Mouse (Mus musculus) c-Kit-positive CD71-positive TER-119-positive erythroid progenitor cells, embryonic 14.5 days (primary cell): ENCODE results near the gene D630039A03Rik.

ENCODE experiments used
- DNase-seq: peaks from one replicate; pipeline ENCODE4 v3.0.0-alpha.2; 2013; ENCODE audit warnings: low spot score

The D630039A03Rik gene

GRCm38 (mm10) chr4:57916201-57916661 lies at the start of gene D630039A03Rik:
Gene D630039A03Rik, minus strand, starts transcription at chr4:57916297.
- DNase-seq, result no peak

DNA sequence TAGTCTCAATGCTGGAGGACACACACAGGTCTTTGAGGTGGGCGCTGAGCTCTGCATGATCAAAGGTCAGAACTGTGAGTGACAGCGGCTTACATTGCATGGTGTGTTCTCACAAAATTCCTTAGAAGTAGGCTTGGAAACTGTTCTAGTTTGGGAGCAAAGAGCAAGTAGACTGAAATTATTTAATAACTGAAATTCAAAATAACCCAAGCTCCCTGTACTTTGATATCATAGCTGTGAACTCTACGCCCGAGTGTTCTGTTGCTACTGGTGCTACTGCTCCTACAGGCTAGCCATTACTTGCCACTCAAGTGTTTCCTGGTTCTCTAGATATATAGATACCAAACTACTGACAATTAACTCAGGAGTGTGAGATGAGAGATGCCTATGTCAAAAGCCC lies 49.4 kb upstream of the D630039A03Rik start:
- no peak for DNase-seq

DNA sequence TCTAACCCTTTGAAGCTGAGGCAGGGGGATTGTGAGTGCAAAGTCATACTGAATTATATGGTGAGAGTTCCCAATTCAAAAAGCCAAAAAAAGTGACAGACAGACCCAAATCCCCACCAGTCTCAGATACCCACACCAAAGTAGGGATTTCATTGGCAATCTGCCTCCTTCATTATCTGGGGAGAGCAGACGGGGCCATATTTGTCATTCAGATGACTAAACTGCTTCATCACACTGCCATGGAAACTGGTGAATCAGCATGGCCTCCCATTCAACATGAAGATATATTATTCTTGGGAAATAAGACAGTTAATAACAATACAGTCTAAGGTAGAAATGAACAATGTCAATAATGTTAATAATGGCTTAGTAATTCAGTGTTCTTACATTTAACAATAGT lies 48.0 kb upstream of the D630039A03Rik start:
- no peak for DNase-seq

DNA sequence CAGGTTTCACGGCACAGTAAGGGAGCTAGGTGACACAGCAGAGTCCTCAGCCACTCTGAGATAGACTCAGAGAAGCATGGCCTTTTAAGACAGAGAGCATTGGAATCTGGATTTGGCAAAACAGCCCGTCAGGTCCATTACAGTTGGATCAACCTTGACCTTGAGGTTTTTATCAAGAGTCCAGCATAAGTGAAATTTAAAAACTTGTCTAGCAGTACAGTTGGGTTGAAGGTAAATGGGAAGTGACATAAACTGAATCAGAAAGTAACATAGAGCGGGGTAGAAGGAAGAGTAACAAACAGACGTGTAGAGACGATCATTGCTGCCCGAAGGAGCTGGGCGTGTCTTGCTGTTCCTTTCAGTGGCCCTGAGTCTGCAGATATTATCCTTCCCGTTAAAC lies 43.0 kb upstream of the D630039A03Rik start:
- DNase-seq, result no peak

DNA sequence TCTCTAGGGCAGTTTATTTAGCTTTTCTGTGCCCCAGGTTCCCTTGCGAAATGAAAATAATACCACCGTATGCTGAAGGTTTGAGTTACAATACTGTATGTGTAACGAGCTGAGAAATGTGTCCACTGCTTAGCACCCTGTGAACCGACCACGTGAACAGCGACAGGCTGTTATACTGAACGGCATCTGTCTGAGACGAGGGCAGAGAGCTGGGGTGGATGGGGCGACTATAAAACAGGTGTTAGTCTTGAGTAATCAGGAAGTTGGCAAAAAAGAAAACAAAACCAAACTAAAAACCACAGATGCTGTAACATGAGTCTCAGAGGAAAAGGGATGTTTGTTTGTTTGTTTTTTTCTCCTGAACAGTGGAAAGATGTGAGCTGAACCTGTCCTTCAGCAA lies 42.0 kb upstream of the D630039A03Rik start:
- DNase-seq, result no peak

- DNase-seq, result no peak
Measured at GRCm38 (mm10) chr4:57957200-57958085, 41.3 kb upstream of the D630039A03Rik start.

GRCm38 (mm10) chr4:57956029-57956960 lies 40.2 kb upstream of the D630039A03Rik start, which contains the start of gene Txn1:
Gene Txn1, minus strand, starts transcription at chr4:57956411.
- peak; percentile 95 for DNase-seq

GRCm38 (mm10) chr4:57955544-57955958 lies 39.5 kb upstream of the D630039A03Rik start:
- DNase-seq, result peak; percentile 71

DNA sequence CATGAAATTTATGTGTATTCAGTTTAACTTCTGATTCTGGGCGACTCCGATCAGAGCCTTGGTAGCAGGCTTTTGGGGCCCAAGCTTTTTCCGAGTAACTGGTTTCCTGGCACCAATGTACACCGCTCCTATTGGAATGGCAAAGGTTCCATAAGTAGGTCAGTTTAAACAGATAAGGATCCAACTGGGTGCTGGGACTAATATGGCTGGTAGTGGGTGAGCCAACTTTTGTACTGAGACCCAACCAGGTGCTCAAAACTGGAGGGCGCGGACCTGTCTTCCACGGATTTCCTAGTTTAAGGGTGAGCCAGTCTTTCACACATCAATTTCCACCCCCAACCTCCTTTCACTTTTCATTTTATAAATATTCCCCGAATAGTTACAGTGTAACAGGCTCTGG lies 38.9 kb upstream of the D630039A03Rik start:
- DNase-seq, result peak; percentile 15

DNA sequence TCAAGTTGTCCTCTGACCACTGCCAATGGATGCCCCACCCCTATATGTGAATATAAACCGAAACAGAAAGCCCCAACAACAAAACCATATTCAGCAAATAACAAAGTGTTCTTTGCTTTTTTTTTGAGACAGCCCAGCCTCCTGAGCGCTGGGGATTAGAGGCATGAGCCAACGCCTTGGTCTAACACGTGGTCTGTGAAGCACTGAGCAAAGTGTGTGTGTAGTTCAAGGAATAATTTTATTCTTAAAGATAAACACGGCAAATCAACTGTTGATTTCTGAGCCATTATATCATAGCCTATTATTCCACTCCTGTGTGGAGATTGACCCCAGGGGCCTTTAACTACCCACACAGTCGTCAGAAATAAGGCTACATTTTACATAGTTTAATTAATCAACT lies 38.5 kb upstream of the D630039A03Rik start:
- peak; percentile 8 for DNase-seq

GRCm38 (mm10) chr4:57953796-57954195 lies 37.7 kb upstream of the D630039A03Rik start:
- DNase-seq, result no peak

- no peak for DNase-seq
Measured at GRCm38 (mm10) chr4:57952891-57953290, 36.8 kb upstream of the D630039A03Rik start.

DNA sequence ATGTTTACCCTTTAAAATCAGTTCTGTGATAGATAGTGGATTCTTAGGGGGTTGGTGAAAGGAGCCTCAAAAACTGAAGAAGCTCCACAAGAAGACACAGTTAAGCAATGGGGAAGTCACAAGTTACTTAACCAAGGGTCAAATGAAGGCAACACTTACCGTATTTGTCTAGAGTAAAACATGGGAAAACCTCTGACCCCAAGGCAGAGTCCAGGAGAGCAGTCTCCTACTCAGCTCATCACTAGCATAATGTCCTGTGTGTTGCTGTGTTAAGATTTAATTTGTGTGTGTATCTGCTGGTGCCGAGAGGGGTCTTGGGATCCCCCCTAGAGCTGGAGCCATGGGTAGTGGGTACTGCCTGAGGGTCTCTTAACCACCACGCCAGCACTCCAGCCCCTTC lies 36.3 kb upstream of the D630039A03Rik start:
- DNase-seq, result no peak

- no peak for DNase-seq
Measured at GRCm38 (mm10) chr4:57949866-57950265, 33.8 kb upstream of the D630039A03Rik start.

GRCm38 (mm10) chr4:57947476-57947875 lies 31.4 kb upstream of the D630039A03Rik start:
- no peak for DNase-seq

GRCm38 (mm10) chr4:57947036-57947435 lies 30.9 kb upstream of the D630039A03Rik start:
- DNase-seq, result no peak

DNA sequence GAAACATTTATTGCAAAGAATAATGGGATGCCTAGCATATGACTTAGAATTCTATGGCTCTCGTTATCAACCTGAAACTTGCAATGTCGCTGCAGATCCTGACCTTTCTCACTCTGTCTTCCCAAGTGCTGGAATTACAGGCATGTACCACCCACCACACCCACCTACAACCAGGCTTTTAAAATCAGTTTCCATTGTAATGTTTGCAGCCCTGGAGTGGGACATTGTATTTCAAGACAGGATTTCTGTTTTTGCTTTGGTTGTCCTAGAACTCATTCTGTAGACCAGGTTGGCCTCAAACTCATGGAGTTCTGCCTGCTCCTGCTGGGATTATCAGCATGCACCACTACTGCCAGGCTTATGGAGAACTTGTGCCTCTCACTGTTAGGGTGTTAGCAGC lies 26.8 kb upstream of the D630039A03Rik start:
- DNase-seq, result no peak

GRCm38 (mm10) chr4:57940631-57941030 lies 24.5 kb upstream of the D630039A03Rik start:
- no peak for DNase-seq

GRCm38 (mm10) chr4:57937292-57937691 lies 21.2 kb upstream of the D630039A03Rik start:
- DNase-seq, result no peak

- DNase-seq, result no peak
Measured at GRCm38 (mm10) chr4:57934181-57934580, 18.1 kb upstream of the D630039A03Rik start.

GRCm38 (mm10) chr4:57930559-57931170 lies 14.6 kb upstream of the D630039A03Rik start:
- no peak for DNase-seq
